Mouse (Mus musculus) CD4-positive, CD25-positive, alpha-beta regulatory T cell, adult 2 months (primary cell): ENCODE results near the gene BC030870.
"Not testable (repeated sequence)": the region's sequence is repeated elsewhere in the genome, so short reads cannot be mapped to it uniquely, and the experiment has no call there.

Experiments
- DNase-seq: peaks from one replicate; pipeline ENCODE4 v3.0.0-alpha.2; 2012; ENCODE audit warnings: low read depth, low spot score

BC030870 gene

DNA sequence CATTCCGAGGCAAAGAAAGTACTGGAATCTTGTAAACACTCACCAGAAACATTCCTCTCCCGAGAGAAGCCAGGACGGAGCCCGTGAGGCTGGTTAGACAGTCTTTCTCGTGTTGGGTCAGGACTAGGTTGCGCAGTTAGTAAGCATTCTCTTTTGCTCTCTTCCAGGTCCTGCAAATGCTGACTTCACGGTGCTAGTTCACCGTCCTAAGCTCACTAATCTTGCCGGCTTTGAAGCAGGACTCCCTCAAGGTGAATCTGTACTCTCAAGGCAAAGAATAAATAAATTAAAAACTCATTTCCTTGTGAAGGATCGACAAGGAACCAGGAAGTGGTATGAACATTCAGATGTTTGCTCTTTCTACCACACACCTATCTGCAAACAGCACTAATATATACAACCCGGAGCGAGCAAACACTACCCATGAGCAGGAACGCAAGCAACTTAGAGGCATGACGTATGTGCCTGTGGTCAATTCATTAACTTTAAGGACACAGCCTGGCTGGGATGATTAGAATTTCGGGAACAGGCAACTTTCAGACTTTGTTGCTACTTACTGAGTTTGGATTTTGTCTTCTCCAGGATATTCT, at the start of gene BC030870:
TSS of gene BC030870 (minus strand) at position 365 of the 590 bp plus-strand sequence.
- no peak for DNase-seq

DNA sequence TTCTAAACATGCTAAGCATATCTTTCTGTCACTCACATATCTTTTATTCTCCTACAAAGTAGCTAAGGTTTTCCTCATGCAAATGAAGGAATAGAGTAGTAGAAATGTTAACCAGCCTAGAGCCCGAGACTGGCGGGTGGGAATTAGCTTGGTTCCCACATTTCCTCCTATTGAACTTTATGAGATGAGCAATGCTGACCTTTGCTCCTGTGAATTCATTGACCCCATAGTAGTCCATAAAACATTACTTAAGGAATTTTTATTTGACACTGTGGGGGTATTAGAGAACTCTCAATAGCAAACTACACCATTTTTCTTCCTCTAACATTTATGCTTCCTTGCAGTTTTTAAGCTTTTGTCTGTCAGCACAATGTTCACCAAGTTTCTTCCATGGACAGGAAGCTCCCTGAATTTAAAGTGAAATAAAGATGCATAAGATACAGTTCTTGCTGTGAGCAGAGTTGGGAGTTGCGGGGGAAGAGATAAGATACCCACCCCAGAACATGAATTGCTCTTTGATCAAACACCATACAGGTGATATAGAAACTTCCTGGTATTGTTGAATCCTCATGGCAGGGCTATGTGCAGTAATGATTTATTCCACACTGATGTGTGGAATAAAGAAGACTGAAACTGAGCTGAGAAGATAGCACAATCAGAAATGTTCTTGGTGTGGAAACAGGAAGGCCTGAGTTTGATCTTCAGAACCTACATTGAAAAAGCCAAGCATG, 45.5 kb upstream of the BC030870 start:
- DNase-seq = no peak

DNA sequence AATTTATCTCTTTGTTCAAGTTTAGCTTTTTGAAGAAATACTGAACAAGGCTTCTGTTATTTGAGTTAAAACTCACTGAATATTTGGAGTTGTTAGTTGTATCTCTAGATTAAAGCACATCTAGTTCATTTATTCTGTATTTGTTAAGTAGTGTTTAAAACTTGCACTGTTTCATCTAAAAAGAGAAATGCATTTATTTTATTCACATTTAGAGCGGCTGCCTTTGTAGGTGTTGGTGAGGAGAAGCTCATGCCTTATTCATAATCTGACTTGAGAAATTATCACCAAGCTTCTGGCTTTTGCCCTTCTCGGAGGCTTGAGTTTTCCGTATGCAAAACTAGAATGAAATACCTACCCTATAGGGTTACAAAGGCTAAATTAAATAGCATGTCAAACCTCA, 39.8 kb upstream of the BC030870 start:
- DNase-seq = no peak

DNA sequence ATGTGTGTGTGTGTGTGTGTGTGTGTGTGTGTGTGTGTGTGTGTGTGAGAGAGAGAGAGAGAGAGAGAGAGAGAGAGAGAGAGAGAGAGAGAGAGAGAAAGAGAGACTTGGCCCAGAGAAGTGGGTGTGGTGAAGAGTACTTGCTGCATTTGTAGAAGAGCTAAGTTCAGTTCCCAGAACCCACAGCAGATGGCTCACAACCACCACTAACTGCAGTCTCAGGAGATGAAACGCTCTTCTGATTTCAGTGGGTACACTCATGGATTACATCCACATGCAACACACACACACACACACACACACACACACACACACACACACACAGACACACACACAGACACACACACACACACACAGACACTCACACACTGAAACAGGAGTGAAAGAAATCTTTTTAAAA, 31.3 kb upstream of the BC030870 start:
- not testable (repeated sequence) for DNase-seq

DNA sequence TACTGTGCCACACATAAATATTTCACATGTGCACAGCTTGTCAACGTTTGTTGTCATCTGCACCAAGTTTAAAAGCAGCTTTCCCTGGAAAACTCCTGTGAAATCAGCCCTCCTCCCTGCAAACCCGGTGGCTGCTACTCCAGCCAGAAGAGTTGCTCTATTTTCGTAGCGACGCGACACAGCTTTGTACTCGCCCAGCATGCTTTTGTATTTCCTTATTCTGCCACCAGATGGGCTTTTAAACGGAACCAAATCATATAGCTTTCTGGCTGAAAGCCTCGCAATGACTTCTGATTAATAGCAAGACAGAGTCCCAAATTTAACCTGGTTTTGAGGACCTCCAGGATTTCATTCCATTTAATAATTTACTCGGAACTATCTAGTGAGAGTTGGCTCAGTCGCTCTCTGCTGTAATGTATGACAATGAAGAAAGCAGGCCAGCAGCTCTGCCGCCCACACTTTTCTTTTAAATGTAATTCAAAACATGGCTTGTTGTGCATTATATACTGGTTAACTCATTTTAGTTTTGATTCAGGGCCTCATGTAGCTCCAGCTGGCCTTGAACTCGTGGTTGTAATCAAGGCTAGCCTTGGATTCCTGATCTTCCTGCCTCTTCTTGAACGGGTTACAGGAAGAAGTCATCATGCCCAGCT, 29.9 kb upstream of the BC030870 start:
- no peak for DNase-seq

DNA sequence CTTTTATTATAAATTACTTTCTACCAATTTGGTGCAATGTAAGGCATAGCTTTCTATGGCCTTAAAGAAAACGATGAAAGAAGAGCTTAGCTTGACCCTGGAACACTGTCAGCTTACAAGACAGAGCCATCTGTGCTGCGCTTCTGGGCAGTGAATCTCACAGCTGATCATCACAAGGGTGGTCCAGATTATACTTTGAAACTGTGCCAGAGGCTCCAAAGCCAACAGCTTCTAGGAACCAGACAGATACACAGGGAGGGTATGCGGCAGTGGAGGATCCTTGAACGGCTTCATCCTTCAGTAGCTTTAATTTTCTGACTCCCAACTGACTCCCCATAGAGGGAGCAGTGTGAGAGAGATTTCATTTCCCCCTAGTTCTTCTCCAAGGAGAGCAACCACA, 28.5 kb upstream of the BC030870 start:
- no peak for DNase-seq

DNA sequence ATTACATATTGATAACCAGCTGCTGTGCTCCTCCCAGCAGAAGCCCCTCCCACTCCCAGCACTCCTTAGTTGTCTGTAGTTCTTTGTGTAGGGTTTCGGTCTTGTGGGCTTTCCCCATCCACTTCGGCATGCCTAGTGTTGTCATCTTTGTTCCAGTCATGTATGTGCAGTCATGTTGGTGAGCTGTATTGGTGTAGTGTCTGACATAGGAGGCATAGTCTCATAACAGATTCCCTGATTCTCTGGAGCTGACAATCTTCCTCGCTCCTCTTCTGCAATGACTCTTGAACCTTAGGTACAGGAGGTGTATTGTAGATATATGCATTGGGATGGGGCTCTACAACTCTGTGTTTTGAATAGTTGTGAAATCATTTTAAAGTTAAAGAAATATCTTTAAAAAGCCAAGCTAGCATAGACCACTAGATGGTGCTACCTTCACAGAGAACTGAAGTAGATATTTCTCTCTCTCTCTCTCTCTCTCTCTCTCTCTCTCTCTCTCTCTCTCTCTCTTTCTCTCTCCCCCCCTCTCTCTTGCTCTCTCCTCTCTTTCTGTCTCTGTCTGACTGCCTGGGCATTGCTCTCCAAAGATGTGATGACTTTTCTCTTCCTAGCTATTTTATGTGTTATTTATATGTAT, 9.6 kb upstream of the BC030870 start:
- no peak for DNase-seq

DNA sequence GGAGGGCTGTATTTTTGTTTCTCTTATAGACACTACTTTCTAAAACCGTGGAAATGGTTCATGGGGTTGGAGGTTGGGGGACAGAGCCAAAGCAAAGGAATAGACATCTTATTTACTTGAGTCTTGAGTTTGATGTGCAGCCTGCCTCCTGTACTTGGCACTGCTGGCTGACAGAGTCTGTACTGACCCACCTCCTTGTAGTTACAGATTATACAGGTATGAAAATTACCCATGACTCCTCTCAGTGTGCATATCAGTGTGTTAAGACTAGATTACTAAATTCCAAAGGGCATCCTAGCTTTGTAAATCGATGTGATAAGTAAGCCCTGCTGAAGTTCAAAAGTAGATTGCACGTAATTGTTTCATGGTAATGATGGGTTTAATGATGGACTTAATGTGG, 2.9 kb downstream of the BC030870 start:
- no peak for DNase-seq

DNA sequence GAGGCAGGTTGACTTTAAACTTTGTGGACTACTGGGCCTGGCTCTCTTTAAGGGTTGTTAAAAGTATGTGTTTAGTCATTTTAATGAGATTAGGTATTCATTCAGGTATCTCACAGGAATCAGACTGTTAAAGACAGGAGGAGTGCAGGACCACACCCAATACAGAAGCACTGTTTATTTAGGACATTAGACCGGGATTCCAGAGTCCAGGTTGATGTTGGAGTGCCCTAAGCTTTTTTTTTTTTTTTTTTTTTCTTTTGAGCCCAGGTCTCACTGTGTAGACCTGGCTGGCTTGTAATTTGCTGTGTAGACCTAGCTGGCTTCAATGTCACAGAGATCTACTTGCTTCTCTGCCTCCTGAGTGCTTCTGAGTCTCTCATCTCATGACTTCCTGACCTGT, 3.3 kb downstream of the BC030870 start:
- no peak for DNase-seq

DNA sequence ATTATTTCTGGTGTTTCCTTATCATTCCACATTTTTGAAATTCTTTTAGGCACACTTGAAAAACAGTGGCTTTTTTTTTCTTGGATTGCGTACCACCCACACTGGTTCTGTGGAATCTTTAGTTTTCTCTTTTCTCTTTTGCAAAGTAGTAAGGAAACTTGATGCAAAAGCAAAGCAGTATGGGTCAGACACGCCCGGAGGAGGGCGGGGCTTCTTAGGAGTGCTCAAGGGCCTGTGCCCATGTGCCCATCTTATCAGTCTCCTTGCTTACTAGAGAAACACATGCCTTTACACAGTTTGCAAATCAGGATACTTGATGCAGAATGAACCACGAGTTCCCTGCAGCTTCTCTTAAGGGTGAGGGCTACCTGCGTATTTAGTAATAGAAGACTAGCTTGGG, 17.3 kb downstream of the BC030870 start:
- DNase-seq = no peak

DNA sequence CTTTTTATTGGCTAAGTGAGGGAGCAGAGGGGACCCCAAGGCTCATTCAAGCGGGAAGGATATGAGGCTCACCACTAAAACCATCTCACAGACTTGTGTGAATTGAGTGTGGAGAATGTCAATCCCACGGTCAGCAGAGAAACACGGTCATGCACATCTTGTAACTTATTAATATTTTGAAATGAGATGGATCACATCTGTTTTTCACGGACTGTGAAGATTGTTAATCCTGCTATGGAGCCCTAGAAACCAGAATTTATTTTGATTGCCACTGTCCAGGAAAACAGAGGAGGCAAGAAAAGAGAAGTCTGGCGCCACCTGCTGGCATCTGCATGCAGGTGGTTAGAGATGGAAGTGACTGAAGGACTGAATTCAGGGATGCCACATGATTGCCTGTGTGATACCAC, 19.1 kb downstream of the BC030870 start:
- peak; percentile 59 for DNase-seq

DNA sequence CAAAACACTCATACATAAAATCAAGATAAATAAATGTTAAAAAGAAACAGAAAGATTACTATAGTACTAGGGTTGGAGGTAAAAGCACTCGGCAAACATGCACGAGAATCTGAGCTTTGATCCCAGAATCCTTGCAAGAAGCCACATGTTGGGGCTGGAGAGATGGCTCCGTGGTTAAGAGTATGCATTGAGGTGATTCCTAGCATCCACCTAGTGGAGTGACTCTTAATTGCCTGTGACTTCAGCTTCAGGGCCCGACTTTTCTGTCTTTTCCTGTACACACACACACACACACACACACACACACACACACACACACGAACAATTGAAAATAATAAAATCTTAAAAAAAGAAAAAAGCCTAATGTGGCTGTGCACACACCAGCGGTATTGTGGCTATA, 20.4 kb downstream of the BC030870 start:
- DNase-seq = no peak

DNA sequence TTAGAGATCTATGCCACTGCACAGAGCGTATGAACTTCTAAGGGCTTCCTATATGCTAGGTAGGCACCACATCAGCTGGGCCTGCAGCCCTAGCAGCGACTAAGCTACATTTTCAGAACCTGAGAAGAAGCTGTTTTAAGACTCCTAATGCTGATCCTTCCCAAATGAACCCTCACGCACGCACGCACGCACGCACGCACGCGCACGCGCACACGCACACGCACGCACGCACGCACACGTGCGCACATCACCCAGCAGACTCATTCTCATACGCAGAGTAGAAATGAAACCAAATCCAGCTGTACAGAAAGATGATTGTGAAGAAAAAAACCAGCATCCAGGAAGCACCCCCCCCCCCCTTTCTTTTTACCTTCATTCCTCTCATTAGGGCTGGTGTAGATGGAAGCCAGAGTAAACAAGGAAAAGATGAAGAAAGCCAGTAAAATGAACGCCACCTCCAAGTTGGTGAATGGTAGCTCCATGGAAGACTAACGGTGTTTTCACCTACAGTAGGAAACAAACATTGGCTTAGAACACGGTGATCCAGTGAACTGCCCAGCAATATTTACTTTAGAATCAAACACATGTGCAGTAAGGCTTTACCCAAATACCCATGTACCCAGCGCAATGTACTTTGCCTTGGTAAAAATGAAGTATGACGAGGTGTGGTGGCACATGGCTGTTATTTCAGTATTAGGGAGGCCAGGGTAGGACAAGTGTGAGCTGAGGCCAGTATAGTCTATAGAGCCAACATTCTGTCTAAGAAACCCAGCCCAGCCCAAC, 21.2 kb downstream of the BC030870 start:
- DNase-seq = no peak

DNA sequence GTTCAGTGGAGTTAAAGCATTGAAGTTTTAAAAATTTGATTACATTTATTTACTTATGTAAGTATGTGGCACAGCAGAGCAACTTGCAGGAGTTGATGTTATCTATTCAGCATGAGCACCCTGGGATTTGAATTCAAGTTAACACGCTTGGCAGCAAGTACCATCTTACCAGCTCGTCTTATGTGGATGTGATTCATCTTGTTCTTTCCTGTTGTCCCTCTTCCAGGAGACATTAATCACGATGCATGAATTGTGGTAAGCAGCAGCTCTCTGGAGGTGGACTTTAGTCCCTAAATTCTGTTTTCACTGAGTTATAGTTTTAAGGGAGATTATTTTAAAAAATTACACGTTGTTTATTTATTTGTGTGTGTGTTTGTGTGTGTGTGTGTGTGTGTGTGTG, 25.3 kb downstream of the BC030870 start:
- no peak for DNase-seq

DNA sequence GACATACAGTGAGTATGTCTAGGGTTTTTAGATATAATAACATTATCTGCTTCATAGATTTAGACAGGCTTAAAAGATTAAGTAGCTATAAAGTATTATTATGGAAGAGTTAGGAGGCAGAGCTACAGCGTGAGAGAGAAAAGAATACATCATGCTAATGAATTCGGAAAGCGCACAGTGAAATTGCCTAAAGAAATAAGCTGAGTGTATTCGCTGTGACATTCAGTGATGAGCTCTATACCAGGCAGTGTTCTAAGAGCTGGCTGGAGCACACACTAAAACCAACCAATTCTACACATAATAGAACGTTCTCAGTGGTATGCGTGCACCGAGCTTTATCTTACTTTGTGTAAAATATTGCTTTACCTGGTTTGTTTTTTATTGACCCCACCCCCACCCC, 25.7 kb downstream of the BC030870 start:
- no peak for DNase-seq

DNA sequence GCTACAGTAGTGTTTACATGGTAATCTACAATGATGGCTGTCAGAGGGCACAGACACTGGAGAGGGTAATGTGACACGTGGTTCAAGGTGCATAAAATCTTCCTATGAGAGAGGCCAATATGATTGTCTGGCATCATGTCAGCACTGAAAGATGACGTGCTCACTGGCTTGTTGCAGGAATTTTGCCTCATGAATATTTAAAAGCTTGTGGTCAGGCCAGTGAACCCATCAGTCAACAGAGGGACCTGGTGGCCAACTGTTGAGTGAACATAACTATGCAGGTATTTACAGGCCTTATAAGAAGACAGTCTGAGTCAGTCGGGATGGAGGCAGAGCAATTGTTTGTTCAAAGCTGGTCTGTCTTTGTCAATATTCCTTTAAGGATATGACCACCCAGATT, 29.6 kb downstream of the BC030870 start:
- DNase-seq = no peak

DNA sequence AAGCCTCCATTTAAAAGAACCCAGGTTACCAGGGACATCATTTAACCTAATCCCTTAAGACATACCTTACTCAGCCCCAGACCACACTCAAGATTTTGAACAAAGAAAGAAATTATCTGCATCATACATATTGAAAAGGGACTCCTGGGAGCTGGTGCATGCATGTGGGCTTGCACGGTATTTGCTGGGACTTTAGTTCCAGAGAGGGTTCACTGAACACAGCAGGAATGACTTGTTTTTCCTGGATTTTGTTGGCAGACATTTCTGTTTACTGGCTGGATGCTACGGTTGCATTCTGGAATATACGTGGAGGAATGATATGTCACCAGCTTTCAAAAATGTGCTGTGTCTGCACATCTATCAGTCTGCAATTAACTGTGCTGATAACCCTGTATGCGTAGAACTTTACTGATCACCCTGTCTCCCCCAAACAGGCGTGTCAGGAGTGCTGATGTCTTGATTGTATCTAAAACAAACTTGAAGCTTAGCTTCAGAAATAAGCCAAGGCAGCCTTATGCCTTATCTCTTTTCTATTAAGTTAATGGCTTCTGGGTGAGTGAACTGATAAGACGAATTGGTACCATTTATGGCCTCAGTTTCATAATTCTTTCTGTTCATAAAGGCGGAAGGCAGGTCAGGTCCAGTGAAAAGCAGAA, 31.5 kb downstream of the BC030870 start:
- no peak for DNase-seq

DNA sequence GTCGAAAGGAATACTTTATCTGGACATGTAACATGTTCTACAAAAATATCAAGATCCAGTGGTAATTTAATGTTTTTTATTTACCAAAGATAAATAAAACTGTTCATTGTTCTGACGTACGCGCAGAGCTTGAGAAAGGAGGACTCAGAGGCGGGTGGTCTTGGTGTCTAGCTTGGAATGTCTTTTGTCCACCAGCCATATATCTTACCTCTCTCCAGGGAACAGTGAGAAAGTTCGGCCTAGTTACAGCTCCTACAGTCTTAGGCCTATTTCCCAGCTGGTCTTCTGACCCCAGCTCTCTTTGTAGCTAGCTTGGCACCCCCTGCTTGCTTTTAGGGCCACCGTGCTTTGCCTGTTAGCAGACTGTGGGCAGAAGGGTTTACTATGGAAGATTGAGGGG, 39.6 kb downstream of the BC030870 start:
- no peak for DNase-seq

DNA sequence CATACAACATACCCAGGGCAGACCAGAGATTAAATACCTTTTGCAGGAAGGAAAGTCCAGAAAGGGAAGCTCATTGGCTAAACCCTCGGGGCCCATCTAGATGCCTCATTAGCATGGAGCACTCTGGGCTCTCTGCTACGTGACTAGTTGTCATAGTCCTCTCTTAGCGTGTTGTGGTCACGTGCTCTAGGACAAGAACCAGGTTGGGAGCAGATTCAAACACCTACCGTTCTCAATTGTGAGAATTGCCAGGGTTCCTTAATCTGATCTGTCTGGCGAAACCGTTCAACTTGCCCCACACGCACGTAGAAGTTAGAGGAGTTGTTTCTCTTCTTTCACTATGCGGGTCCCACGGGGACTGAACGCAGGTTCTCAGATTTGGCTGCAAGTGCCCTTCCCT, 41.2 kb downstream of the BC030870 start:
- no peak for DNase-seq

DNA sequence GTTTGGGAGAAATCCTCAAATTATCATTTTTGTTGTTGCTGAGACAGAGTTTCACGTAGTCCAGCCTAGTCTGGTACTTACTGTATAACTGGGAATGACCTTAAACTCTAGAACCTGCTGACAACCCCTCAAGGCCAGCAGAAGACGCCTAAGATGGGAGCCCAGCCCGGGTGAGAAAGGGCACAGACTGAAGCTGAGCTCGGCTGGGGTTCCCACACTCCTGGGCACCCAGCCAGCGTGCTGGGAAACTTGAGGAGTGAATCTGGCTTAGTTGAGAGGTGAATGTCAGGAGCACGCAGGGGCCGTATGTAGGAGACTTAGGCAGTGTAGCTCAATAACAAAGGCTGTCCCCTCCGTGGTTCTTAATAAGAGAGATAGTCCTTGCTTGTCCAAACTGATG, 41.7 kb downstream of the BC030870 start:
- DNase-seq = no peak

DNA sequence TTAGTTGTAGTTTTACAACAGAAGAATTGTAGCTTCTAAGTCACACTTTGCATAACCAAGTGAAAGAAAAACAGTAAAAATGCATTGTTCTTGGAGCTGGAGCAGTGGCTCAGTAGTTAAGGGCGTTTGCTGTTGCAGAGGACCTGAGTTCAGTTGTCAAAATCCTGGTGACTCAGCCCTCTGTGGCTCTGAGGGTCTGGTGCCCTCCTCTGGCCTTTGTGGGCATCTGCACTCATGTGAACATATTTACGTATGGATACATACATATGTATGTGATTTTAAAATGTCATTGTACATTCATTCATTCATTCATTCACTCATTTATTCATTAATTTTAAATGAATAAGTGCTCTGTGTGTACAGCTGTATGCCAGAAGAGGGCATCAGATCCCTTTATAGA, 43.7 kb downstream of the BC030870 start:
- DNase-seq = no peak
